Mouse (Mus musculus) embryo, embryonic 9.5 days (tissue): Measurements from ENCODE around the gene Gm15093.
"Not testable (repeated sequence)": the region's sequence is repeated elsewhere in the genome, so short reads cannot be mapped to it uniquely, and the experiment has no call there.

ENCODE experiments used
- DNase-seq: peaks from one replicate; pipeline ENCODE4 v3.0.0-alpha.2; 2017; ENCODE audit errors: extremely low spot score

The Gm15093 gene

DNA sequence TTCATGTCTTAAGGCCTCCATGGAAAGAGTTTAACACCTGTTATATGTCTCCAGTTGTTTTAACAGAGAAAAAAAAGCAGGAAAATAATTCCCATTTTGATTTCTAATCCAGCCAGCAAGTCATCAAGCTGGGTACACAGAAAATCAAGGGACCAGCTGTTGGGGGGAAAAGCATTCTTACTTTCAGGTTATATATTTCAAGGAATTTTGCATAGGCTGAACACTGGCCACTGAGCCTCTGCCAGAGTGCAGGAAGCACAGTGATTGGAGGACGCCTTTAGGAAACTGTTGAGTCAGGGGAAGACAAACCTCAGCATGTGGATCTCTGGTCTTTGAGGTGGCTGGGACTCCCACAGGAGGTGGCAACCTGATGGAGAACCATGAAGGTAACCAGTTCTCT lies at the start of gene Gm15093:
Gene Gm15093 (plus strand): TSS at position 301 of the 400 bp plus-strand sequence.
- DNase-seq = not testable (repeated sequence)
